Mouse (Mus musculus) heart, embryonic 12.5 days (tissue): ENCODE measurements at regions not wholly inside any gene's neighbourhood (a gene's known extent, or its start where the extent isn't known, plus 50 kb on each side); places are given as distances from the start of the nearest gene placed in this dataset.

Experiments
- ATAC-seq: fragments of 200-750 bp; cut with Nextera tagmentation; 2 replicates; pipeline ENCODE4 v1.8.0; 2017; ENCODE audit warnings: moderate TSS enrichment, moderate library complexity; ENCODE audit not compliant: insufficient number of reproducible peaks, low FRiP score
- H3K27ac ChIP-seq: fragments of 300-500 bp; sonication (generic); 2 replicates; pipeline ENCODE4 v1.5.1; 2016; ENCODE audit warnings: mild to moderate bottlenecking, moderate library complexity; ENCODE audit not compliant: poor library complexity, severe bottlenecking
- H3K27me3 ChIP-seq: fragments of 300-500 bp; sonication (generic); replicated peaks from 2 replicates; pipeline ENCODE4 v1.6.1; 2016; ENCODE audit warnings: mild to moderate bottlenecking, moderate library complexity
- H3K36me3 ChIP-seq: fragments of 300-500 bp; sonication (generic); 2 replicates; pipeline ENCODE4 v1.6.1; 2016; ENCODE audit warnings: mild to moderate bottlenecking, moderate library complexity
- H3K4me1 ChIP-seq: fragments of 300-500 bp; sonication (generic); replicated peaks from 2 replicates; pipeline ENCODE4 v1.6.1; 2016; ENCODE audit warnings: mild to moderate bottlenecking
- H3K4me2 ChIP-seq: fragments of 300-500 bp; sonication (generic); 2 replicates; pipeline ENCODE4 v1.6.1; 2016; ENCODE audit warnings: mild to moderate bottlenecking, moderate library complexity
- H3K4me3 ChIP-seq: fragments of 300-500 bp; sonication (generic); 2 replicates; pipeline ENCODE4 v1.5.1; 2016; ENCODE audit warnings: mild to moderate bottlenecking
- H3K9ac ChIP-seq: fragments of 300-500 bp; sonication (generic); 2 replicates; pipeline ENCODE4 v1.6.1; 2016; ENCODE audit warnings: mild to moderate bottlenecking, moderate library complexity
- H3K9me3 ChIP-seq: fragments of 300-500 bp; sonication (generic); replicated peaks from 2 replicates; pipeline ENCODE4 v1.6.1; 2016; ENCODE audit warnings: mild to moderate bottlenecking, moderate library complexity
- WGBS: fragments of 180-500 bp; shearing (Covaris S2); methylation state at CpG from one replicate; pipeline ENCODE4 v1.1.7; 2016; 5-methylcytosine and 5-hydroxymethylcytosine counted together

- no peak overlapping the region for H3K9ac ChIP-seq
- H3K27me3 ChIP-seq, result no peaks in the 10 kb centered on the region
- H3K4me3 ChIP-seq, result no peak overlapping the region
- H3K27ac ChIP-seq, result no peak overlapping the region
- H3K9me3 ChIP-seq, result no peaks in the 10 kb centered on the region
- H3K4me1 ChIP-seq, result no peaks in the 10 kb centered on the region
- ATAC-seq, result no peak
- WGBS, result 69% methylated on average over 6 of the region's 6 CpGs
- no peak overlapping the region for H3K4me2 ChIP-seq
- H3K36me3 ChIP-seq, result no peaks in the 10 kb centered on the region
Observed at GRCm38 (mm10) chr11:38618707-38619106, 1382.9 kb upstream of the Tenm2 start.

GRCm38 (mm10) chr11:38600971-38601370 is 1365.2 kb upstream of the Tenm2 start:
- no peak overlapping the region for H3K27ac ChIP-seq
- no peaks in the 10 kb centered on the region for H3K36me3 ChIP-seq
- H3K9ac ChIP-seq, result no peak overlapping the region
- 39% methylated on average over 4 of the region's 4 CpGs for WGBS
- no peaks in the 10 kb centered on the region for H3K9me3 ChIP-seq
- H3K27me3 ChIP-seq, result no peaks in the 10 kb centered on the region
- no peaks in the 10 kb centered on the region for H3K4me1 ChIP-seq
- no peak overlapping the region for H3K4me3 ChIP-seq
- ATAC-seq, result no peak
- H3K4me2 ChIP-seq, result no peak overlapping the region

- no peak for ATAC-seq
- H3K4me1 ChIP-seq, result no peaks in the 10 kb centered on the region
Observed at GRCm38 (mm10) chr11:38568515-38568914, 1332.8 kb upstream of the Tenm2 start.

GRCm38 (mm10) chr11:38543893-38544292 is 1308.1 kb upstream of the Tenm2 start:
- no peaks in the 10 kb centered on the region for H3K9me3 ChIP-seq
- no peak for ATAC-seq
- WGBS, result 7% methylated on average over 8 of the region's 8 CpGs
- H3K36me3 ChIP-seq, result no peaks in the 10 kb centered on the region
- no peaks in the 10 kb centered on the region for H3K4me1 ChIP-seq
- no peak overlapping the region for H3K27ac ChIP-seq
- no peak overlapping the region for H3K9ac ChIP-seq
- H3K4me2 ChIP-seq, result 0 out of 2 replicates have a peak overlapping the region, but pooled peaks have one; percentile 36
- H3K4me3 ChIP-seq, result no peak overlapping the region
- H3K27me3 ChIP-seq, result no peaks in the 10 kb centered on the region

More at GRCm38 (mm10) chr11:38568515-38568914, 1332.8 kb upstream of the Tenm2 start:
- Histone ChIP-seq H3K4me3 (no peak overlapping the region), H3K9me3 (no peaks in the 10 kb centered on the region), H3K27me3 (no peaks in the 10 kb centered on the region), H3K36me3 (no peaks in the 10 kb centered on the region), H3K27ac (no peak overlapping the region), H3K4me2 (no peak overlapping the region), H3K9ac (no peak overlapping the region)
- 95% methylated on average over 1 of the region's 1 CpGs for WGBS

GRCm38 (mm10) chr11:38540097-38540496 is 1304.3 kb upstream of the Tenm2 start:
- no peak overlapping the region for H3K4me2 ChIP-seq
- no peaks in the 10 kb centered on the region for H3K4me1 ChIP-seq
- H3K27me3 ChIP-seq, result no peaks in the 10 kb centered on the region
- H3K9ac ChIP-seq, result no peak overlapping the region
- 73% methylated on average over 2 of the region's 2 CpGs for WGBS
- no peaks in the 10 kb centered on the region for H3K36me3 ChIP-seq
- H3K27ac ChIP-seq, result no peak overlapping the region
- H3K4me3 ChIP-seq, result no peak overlapping the region
- no peak for ATAC-seq
- H3K9me3 ChIP-seq, result no peaks in the 10 kb centered on the region

GRCm38 (mm10) chr11:38532282-38532681 is 1296.5 kb upstream of the Tenm2 start:
- no peaks in the 10 kb centered on the region for H3K4me1 ChIP-seq
- no peak overlapping the region for H3K9ac ChIP-seq
- H3K9me3 ChIP-seq, result no peaks in the 10 kb centered on the region
- no peaks in the 10 kb centered on the region for H3K27me3 ChIP-seq
- H3K4me3 ChIP-seq, result no peak overlapping the region
- H3K27ac ChIP-seq, result no peak overlapping the region
- WGBS, result 69% methylated on average over 2 of the region's 2 CpGs
- no peak for ATAC-seq
- no peaks in the 10 kb centered on the region for H3K36me3 ChIP-seq
- H3K4me2 ChIP-seq, result no peak overlapping the region

- H3K4me2 ChIP-seq, result no peak overlapping the region
- H3K27ac ChIP-seq, result no peak overlapping the region
- H3K9me3 ChIP-seq, result no peaks in the 10 kb centered on the region
- H3K4me3 ChIP-seq, result no peak overlapping the region
- no peaks in the 10 kb centered on the region for H3K27me3 ChIP-seq
- WGBS, result 68% methylated on average over 4 of the region's 4 CpGs
- H3K4me1 ChIP-seq, result no peaks in the 10 kb centered on the region
- H3K9ac ChIP-seq, result no peak overlapping the region
- no peak for ATAC-seq
- H3K36me3 ChIP-seq, result no peaks in the 10 kb centered on the region
Observed at GRCm38 (mm10) chr11:38509676-38510075, 1273.9 kb upstream of the Tenm2 start.

- Histone ChIP-seq H3K4me3 (no peak overlapping the region), H3K36me3 (no peaks in the 10 kb centered on the region), H3K4me1 (no peaks in the 10 kb centered on the region), H3K9me3 (no peaks in the 10 kb centered on the region), H3K9ac (no peak overlapping the region), H3K4me2 (no peak overlapping the region), H3K27me3 (no peaks in the 10 kb centered on the region), H3K27ac (no peak overlapping the region)
- no peak for ATAC-seq
- WGBS, result 73% methylated on average over 2 of the region's 2 CpGs
Observed at GRCm38 (mm10) chr11:38464239-38464596, 1228.5 kb upstream of the Tenm2 start.

GRCm38 (mm10) chr11:38463568-38464238 is 1227.9 kb upstream of the Tenm2 start:
- Histone ChIP-seq H3K4me1 (no peaks in the 10 kb centered on the region), H3K27me3 (no peaks in the 10 kb centered on the region), H3K27ac (no peak overlapping the region), H3K4me3 (no peak overlapping the region), H3K36me3 (no peaks in the 10 kb centered on the region), H3K9ac (no peak overlapping the region), H3K4me2 (no peak overlapping the region), H3K9me3 (no peaks in the 10 kb centered on the region)
- ATAC-seq, result no peak
- 45% methylated on average over 4 of the region's 4 CpGs for WGBS

- 74% methylated on average over 5 of the region's 5 CpGs for WGBS
Observed at GRCm38 (mm10) chr11:38443291-38443690, 1207.5 kb upstream of the Tenm2 start.

GRCm38 (mm10) chr11:38410302-38410701 is 1174.5 kb upstream of the Tenm2 start:
- Histone ChIP-seq H3K9ac (no peak overlapping the region), H3K27ac (no peak overlapping the region), H3K4me2 (no peak overlapping the region), H3K27me3 (no peaks in the 10 kb centered on the region), H3K36me3 (no peaks in the 10 kb centered on the region), H3K4me1 (no peaks in the 10 kb centered on the region), H3K4me3 (no peak overlapping the region), H3K9me3 (no peaks in the 10 kb centered on the region)
- 57% methylated on average over 1 of the region's 1 CpGs for WGBS
- no peak for ATAC-seq

More at GRCm38 (mm10) chr11:38443291-38443690, 1207.5 kb upstream of the Tenm2 start:
- H3K9ac ChIP-seq, result no peak overlapping the region
- H3K36me3 ChIP-seq, result no peaks in the 10 kb centered on the region
- ATAC-seq, result no peak
- no peak overlapping the region for H3K4me2 ChIP-seq
- no peaks in the 10 kb centered on the region for H3K4me1 ChIP-seq
- H3K27me3 ChIP-seq, result no peaks in the 10 kb centered on the region
- no peak overlapping the region for H3K4me3 ChIP-seq
- H3K27ac ChIP-seq, result no peak overlapping the region
- H3K9me3 ChIP-seq, result no peaks in the 10 kb centered on the region

- ATAC-seq, result no peak
- Histone ChIP-seq H3K4me2 (no peak overlapping the region), H3K4me3 (no peak overlapping the region), H3K9ac (no peak overlapping the region), H3K36me3 (no peaks in the 10 kb centered on the region), H3K27ac (no peak overlapping the region), H3K9me3 (no peaks in the 10 kb centered on the region), H3K4me1 (no peaks in the 10 kb centered on the region), H3K27me3 (no peaks in the 10 kb centered on the region)
Observed at GRCm38 (mm10) chr11:38397771-38398170, 1162.0 kb upstream of the Tenm2 start.
